Mouse (Mus musculus) hindbrain, embryonic 10.5 days (tissue): ENCODE measurements around the gene Col4a4. TPM values are rescaled to one million over a fixed set of nuclear protein-coding genes. Genes with fewer than 3 reads are reported as not detected.
A peak's percentile ranks its signal among the peaks of the same experiment; 100 is the strongest.

ENCODE experiments used
- DNase-seq: peaks from one replicate; pipeline ENCODE4 v3.0.0-alpha.2; 2017; ENCODE audit warnings: low spot score
- H3K27ac ChIP-seq: fragments of 300-500 bp; sonication (generic); 2 replicates; pipeline ENCODE4 v1.5.1; 2016; ENCODE audit warnings: mild to moderate bottlenecking, moderate library complexity
- H3K27me3 ChIP-seq: fragments of 300-500 bp; sonication (generic); 2 replicates; pipeline ENCODE4 v1.6.1; 2016; ENCODE audit warnings: mild to moderate bottlenecking; ENCODE audit not compliant: poor library complexity, insufficient read depth, severe bottlenecking
- H3K36me3 ChIP-seq: fragments of 300-500 bp; sonication (generic); 2 replicates; pipeline ENCODE4 v1.6.1; 2016; ENCODE audit warnings: mild to moderate bottlenecking, moderate library complexity
- H3K4me1 ChIP-seq: fragments of 300-500 bp; sonication (generic); replicated peaks from 2 replicates; pipeline ENCODE4 v1.6.1; 2016; ENCODE audit warnings: mild to moderate bottlenecking
- H3K4me3 ChIP-seq: fragments of 300-500 bp; sonication (generic); 2 replicates; pipeline ENCODE4 v1.5.1; 2016; ENCODE audit warnings: mild to moderate bottlenecking, moderate library complexity
- H3K9me3 ChIP-seq: fragments of 300-500 bp; sonication (generic); 2 replicates; pipeline ENCODE4 v1.6.1; 2016; ENCODE audit warnings: mild to moderate bottlenecking, moderate library complexity
- WGBS: fragments of 180-500 bp; shearing (Covaris S2); methylation state at CpG from one replicate; pipeline ENCODE4 v1.1.7; 2016; 5-methylcytosine and 5-hydroxymethylcytosine counted together
- polyA plus RNA-seq: library from polyadenylated mRNA; unstranded; fragments of >200 nt; fragmentation: Nextera tagmentation; extraction: Ambion mirVana; gene quantifications from 2 replicates; pipeline ENCODE4 v1.2.1, GENCODE M21; 2016

Gene Col4a4
- polyA plus RNA-seq, 1 experiment from 2014 or later, result 0.18 TPM

GRCm38 (mm10) chr1:82415641-82416040 lies 171.0 kb downstream of the Col4a4 start:
- no peaks in the 10 kb centered on the region for H3K9me3 ChIP-seq
- DNase-seq, result no peak
- H3K4me3 ChIP-seq, result no peak overlapping the region
- WGBS, result 88% methylated on average over 4 of the region's 4 CpGs
- no peaks in the 10 kb centered on the region for H3K36me3 ChIP-seq
- H3K27ac ChIP-seq, result no peak overlapping the region
- peaks cover 11% of the 10 kb centered on the region for H3K4me1 ChIP-seq
- no peaks in the 10 kb centered on the region for H3K27me3 ChIP-seq

GRCm38 (mm10) chr1:82414434-82415045 lies 172.1 kb downstream of the Col4a4 start:
- H3K4me1 ChIP-seq, result peaks cover 13% of the 10 kb centered on the region
- WGBS, result 92% methylated on average over 3 of the region's 3 CpGs
- no peak overlapping the region for H3K27ac ChIP-seq
- H3K36me3 ChIP-seq, result no peaks in the 10 kb centered on the region
- H3K27me3 ChIP-seq, result no peaks in the 10 kb centered on the region
- H3K4me3 ChIP-seq, result no peak overlapping the region
- no peaks in the 10 kb centered on the region for H3K9me3 ChIP-seq
- no peak for DNase-seq

- H3K9me3 ChIP-seq, result no peaks in the 10 kb centered on the region
- H3K27me3 ChIP-seq, result no peaks in the 10 kb centered on the region
- no peak overlapping the region for H3K4me3 ChIP-seq
- no peaks in the 10 kb centered on the region for H3K36me3 ChIP-seq
- peaks cover 13% of the 10 kb centered on the region for H3K4me1 ChIP-seq
- DNase-seq, result no peak
- WGBS, result 81% methylated on average over 4 of the region's 4 CpGs
- peak overlapping the region; percentile 40; the same call in 1 of the 2 replicates for H3K27ac ChIP-seq
These were observed 174.6 kb downstream of the Col4a4 start for GRCm38 (mm10) chr1:82412085-82412484.

GRCm38 (mm10) chr1:82411521-82411920 lies 175.1 kb downstream of the Col4a4 start:
- Histone ChIP-seq H3K27me3 (no peaks in the 10 kb centered on the region), H3K9me3 (no peaks in the 10 kb centered on the region), H3K27ac (peak overlapping the region; percentile 40; the same call in 1 of the 2 replicates), H3K4me1 (peaks cover 13% of the 10 kb centered on the region), H3K36me3 (no peaks in the 10 kb centered on the region), H3K4me3 (no peak overlapping the region)
- 81% methylated on average over 5 of the region's 5 CpGs for WGBS
- DNase-seq, result no peak

GRCm38 (mm10) chr1:82410548-82410947 lies 176.1 kb downstream of the Col4a4 start:
- no peak for DNase-seq
- Histone ChIP-seq H3K36me3 (no peaks in the 10 kb centered on the region), H3K27ac (no peak overlapping the region), H3K9me3 (no peaks in the 10 kb centered on the region), H3K4me3 (no peak overlapping the region), H3K4me1 (peaks cover 13% of the 10 kb centered on the region), H3K27me3 (no peaks in the 10 kb centered on the region)
- WGBS, result 72% methylated on average over 3 of the region's 3 CpGs

- H3K4me1 ChIP-seq, result peaks cover 13% of the 10 kb centered on the region
- no peaks in the 10 kb centered on the region for H3K9me3 ChIP-seq
- no peaks in the 10 kb centered on the region for H3K36me3 ChIP-seq
- no peaks in the 10 kb centered on the region for H3K27me3 ChIP-seq
- H3K4me3 ChIP-seq, result no peak overlapping the region
- 87% methylated on average over 9 of the region's 9 CpGs for WGBS
- H3K27ac ChIP-seq, result 0 out of 2 replicates have a peak overlapping the region, but pooled peaks have one; percentile 16
- no peak for DNase-seq
These were observed 177.4 kb downstream of the Col4a4 start for GRCm38 (mm10) chr1:82409271-82409670.

GRCm38 (mm10) chr1:82407786-82408185 lies 178.9 kb downstream of the Col4a4 start:
- DNase-seq, result no peak
- Histone ChIP-seq H3K36me3 (no peaks in the 10 kb centered on the region), H3K27ac (no peak overlapping the region), H3K4me3 (no peak overlapping the region), H3K9me3 (no peaks in the 10 kb centered on the region), H3K4me1 (peaks cover 13% of the 10 kb centered on the region), H3K27me3 (no peaks in the 10 kb centered on the region)
- 93% methylated on average over 3 of the region's 3 CpGs for WGBS

Other genes starting within 250 kb of the Col4a4 start
- 0.10 and 0.18 TPM in 2 replicates for gene Col4a3, start 72 bp upstream of the Col4a4 start, polyA plus RNA-seq
- 203 and 222 TPM in 2 replicates for gene Mff, start 138.0 kb upstream of the Col4a4 start, polyA plus RNA-seq
- gene Tm4sf20, start 181.6 kb upstream of the Col4a4 start, polyA plus RNA-seq, result 0.13 TPM in 1 of 2 replicates, not detected in the other
- gene Gm47791, start 184.4 kb upstream of the Col4a4 start, polyA plus RNA-seq, result not detected in 2 replicates